Mouse (Mus musculus): ENCODE results near the gene Fam216a.
A peak's percentile ranks its signal among the peaks of the same experiment; 100 is the strongest.
"Not testable (repeated sequence)": the region's sequence is repeated elsewhere in the genome, so short reads cannot be mapped to it uniquely, and the experiment has no call there.

Fam216a gene

GRCm38 (mm10) chr5:122372192-122372769 lies at the start of gene Fam216a:
TSS of gene Fam216a (minus strand) at chr5:122372364.
- peak; percentile 100 for DNase-seq (ENCODE audit: low spot score in 2 of 2)

DNA sequence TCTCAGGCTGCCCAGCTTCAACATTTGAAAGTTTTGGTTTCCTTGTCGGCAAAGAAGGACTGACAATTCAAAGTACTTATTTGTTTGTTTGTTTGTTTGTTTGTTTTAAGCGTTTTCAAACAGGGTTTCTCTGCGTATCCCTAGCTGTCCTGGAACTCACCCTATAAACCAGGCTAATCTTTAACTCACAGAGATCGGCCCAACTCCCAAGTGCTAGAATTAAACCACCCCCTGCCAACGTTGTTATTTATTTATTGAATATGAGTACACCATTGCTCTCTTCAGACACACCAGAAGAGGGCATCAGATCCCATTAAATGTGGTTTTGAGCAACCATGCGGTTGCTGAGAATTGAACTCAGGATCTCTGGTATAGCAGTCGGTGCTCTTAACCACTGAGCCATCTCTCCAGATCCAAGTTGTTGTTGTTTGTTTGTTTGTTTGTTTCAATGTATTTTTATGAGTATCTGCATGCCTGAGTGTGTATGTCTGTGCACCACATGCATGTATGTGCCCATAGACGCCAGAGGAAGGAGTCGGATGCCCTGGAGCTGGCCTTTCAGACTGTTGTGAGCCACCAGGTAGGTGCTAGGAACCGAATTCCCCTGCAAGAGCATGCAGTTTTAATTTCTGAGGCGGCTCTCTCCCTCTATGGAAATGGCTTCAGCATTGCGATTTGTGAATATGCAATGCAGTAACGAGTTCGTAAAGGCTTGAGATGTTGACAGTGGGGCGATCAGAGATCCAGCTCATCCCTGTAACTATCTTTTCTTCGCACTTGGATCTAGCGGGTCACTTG lies 49.3 kb upstream of the Fam216a start, which contains the start of gene Anapc7:
Anapc7 (plus strand) TSS at position 423 of the 798 bp plus-strand sequence.
- DNase-seq (ENCODE audit: low spot score in 2 of 2): no peak

DNA sequence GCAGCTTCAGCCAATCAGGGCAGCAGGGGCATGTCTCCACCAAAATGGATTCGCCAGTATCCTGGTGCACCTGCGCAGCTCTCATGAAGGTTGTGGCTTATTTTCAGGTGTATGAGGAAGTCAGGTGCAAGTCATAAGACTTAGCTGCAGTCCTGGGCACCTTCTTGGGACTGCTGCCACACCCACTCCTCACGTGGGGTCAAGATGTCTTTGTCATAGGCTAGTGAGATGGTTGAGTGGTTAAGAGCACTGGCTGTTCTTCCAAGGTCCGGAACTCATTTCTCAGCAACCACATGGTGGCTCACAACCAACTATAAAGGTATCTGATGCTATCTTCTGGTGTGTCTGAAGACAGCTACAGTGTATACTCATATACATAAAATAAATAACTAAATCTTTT lies 48.5 kb upstream of the Fam216a start:
- DNase-seq (ENCODE audit: low spot score in 2 of 2): not testable (repeated sequence)

DNA sequence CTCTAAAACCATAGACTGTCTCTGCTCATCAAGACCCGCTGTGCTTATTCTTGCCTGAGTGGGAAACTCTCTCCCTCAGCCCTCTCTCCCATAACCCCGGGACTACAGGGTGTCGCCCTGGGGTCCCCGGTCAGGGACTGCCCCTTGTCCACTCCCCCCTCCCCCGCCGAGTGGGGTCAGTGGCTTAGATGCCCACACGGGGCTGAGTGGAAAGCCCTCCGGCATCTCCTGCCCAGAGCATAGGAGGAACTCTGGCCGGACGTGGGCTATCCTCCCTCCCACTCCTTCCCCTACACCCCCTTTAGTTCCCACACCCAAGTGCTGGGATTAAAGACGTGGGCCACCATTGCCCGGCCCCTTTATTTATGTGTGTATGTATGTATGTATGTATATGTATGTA lies 43.3 kb upstream of the Fam216a start:
- no peak for DNase-seq (ENCODE audit: low spot score in 2 of 2)

DNA sequence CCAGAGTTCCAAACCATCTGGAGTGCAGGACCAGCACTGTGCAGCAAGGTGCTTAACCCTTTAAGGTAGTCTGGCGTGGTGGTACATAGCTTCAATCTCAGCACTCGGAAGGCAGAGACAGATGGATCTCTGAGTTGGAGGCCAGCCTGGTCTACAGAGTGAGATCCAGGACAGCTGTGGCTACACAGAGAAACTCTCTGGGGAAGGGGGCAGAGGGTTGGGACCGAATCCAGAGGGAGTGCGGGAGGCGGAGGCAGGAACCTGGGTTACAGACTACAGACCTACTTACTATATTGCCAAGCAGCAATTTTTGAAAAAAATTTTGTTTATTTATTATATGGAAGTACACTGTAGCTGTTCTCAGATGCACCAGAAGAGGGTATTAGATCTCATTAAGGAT lies 42.2 kb upstream of the Fam216a start:
- no peak for DNase-seq (ENCODE audit: low spot score in 2 of 2)

DNA sequence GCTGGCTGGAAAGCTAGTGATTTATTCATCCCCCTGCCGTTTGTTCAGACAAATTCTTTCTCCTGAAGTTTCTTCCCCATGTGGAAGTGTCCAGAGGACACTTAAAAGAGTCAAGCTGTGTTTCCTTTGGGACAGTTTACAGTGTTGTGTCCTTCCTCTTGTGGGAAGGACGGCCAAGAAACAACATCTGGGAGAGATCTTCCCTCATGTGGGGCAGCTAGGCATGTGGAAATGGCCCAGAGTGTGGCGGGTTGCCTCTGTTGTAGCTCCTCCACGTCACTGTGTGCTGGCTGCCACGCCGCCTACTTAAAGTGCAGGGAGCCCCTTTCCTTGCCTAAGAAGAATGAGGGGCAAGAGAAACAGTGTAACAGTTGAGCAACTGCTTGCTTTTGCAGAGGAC lies 40.7 kb upstream of the Fam216a start:
- no peak for DNase-seq (ENCODE audit: low spot score in 2 of 2)

GRCm38 (mm10) chr5:122411892-122412291 lies 39.7 kb upstream of the Fam216a start:
- DNase-seq (ENCODE audit: low spot score in 2 of 2): no peak

- no peak for DNase-seq (ENCODE audit: low spot score in 2 of 2)
Observed at GRCm38 (mm10) chr5:122409692-122410645, 37.8 kb upstream of the Fam216a start.

GRCm38 (mm10) chr5:122405537-122405936 lies 33.4 kb upstream of the Fam216a start:
- no peak for DNase-seq (ENCODE audit: low spot score in 2 of 2)

DNA sequence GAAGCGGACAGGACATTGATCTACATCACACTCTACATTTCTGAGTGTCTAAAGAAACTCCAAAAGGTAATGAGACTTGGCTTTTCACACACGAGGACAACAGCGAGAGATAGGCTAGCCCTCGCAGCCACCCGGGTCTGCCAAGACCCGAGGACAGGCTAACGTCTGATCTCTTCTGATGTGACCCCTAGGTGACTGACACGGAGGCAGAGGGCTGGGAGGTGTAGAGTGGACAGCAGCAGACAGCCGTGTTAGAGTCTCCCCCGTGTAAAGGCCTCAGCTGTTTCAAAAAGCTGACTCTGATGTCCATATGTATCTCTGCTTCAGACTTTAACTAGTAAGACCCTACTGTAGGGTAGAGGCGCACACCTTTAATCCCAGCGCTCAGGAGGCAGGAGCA lies 31.2 kb upstream of the Fam216a start:
- no peak for DNase-seq (ENCODE audit: low spot score in 2 of 2)

DNA sequence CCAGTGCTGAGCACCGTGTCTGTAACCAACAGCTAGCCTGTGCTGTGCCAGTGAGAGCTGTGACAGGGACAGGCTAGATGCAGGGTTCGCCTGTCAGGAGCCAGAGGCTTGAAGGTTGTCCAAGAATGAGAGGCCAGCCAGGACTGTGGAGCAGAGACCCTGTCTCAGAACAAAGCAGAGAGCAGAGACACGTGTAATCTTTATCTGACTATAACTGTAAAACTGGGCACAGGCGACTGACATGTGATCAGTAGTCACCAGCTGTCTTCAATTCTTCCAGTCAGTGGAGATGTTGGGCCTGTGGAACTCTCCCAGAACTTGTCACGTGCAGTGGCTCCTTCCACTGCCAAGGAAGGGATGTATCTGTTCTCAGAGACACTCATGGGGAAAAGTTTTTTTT lies 30.6 kb upstream of the Fam216a start:
- DNase-seq (ENCODE audit: low spot score in 2 of 2): peak; percentile 81 to 90

- DNase-seq (ENCODE audit: low spot score in 2 of 2): no peak
Observed at GRCm38 (mm10) chr5:122402160-122402559, 30.0 kb upstream of the Fam216a start.

GRCm38 (mm10) chr5:122401303-122401640 lies 29.1 kb upstream of the Fam216a start:
- peak; percentile 67 to 78 for DNase-seq (ENCODE audit: low spot score in 2 of 2)

DNA sequence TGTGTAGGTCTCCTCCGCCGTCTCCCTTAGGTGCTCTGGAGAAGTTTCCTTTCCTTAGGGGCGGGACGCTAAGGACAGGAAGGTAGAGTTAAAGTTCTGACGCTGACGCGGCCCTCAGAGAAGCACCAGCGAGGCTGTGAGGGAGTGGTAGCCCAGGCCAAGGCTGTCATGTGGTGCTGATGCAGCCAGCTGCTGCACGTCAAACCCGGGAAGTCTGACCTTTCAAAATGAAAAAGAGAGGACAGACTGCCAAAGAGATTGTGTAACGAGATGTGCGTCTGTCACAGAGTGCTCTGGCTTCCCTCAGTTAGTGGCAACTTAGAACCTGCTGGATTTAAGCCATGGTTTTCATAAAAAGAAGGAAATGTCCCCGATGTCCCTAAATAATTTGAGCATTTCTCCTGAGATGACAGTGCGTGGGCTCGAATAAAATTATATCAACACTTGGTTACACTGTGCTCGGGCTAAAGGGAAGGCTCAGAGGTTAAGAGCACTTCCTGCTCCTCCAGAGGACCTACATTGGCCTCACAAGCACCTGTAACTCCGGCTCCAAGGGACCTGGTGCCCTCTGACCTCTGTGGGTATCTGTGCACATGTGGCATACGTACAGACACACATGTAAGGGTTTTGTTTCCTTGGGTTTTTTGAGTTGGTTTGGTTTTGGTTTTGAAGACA lies 28.6 kb upstream of the Fam216a start:
- no peak for DNase-seq (ENCODE audit: low spot score in 2 of 2)

GRCm38 (mm10) chr5:122399871-122400270 lies 27.7 kb upstream of the Fam216a start:
- no peak for DNase-seq (ENCODE audit: low spot score in 2 of 2)

GRCm38 (mm10) chr5:122397495-122397894 lies 25.3 kb upstream of the Fam216a start:
- no peak for DNase-seq (ENCODE audit: low spot score in 2 of 2)

- no peak for DNase-seq (ENCODE audit: low spot score in 2 of 2)
Observed at GRCm38 (mm10) chr5:122396791-122397190, 24.6 kb upstream of the Fam216a start.

DNA sequence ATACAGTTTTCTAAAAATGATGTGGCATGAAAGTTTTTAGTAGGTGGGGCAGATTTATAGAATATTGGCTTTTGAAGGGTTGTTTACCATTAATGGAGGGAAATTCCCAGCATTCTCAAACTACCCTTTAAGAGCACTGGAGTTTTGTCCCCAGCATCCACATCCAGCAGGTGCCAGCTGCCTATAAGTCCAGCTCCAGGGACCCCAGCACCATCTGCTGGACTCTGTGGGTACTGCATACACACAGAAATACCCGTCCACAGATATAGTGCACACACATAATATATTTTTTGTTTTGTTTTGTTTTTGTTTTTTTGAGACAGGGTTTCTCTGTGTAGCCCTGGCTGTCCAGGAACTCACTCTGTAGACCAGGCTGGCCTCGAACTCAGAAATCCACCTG lies 21.7 kb upstream of the Fam216a start:
- peak; percentile 79 to 80 for DNase-seq (ENCODE audit: low spot score in 2 of 2)

DNA sequence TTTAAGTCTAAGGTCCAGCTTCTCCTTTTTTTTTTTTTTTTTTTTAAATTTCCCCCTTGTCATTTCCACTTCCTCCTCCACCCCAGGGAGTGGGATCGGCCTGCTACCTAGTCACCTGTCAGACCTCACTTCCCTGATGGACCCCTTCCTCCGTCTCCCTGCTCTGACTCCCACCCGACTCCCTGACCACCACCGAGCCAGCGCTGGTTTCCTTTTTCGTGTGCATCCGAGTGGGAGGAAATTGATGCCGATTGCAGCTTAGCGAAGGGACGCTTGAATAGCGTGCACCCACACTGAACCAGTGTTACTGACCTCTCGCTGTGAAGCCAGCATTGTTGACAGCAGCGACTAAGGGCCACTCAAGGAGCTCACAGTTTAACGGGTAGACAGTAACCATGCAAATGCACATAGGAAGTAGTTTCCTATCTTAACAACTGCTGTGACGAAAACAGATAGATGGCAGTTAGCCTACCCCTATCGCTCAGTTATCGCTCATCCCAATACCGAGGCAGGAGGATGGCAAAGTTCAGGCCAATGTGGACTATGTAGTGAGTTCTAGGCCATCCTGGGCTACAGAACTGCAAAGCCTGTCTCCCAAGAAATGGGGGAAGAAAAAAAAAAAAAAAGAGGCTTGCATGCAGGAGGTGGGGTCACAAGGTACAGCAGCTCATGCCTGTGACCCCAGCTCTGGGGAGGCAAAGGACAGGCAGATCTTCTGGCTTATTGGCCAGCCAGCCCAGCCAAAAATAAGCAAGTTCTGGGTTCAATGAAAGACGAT lies 20.3 kb upstream of the Fam216a start:
- no peak for DNase-seq (ENCODE audit: low spot score in 2 of 2)

DNA sequence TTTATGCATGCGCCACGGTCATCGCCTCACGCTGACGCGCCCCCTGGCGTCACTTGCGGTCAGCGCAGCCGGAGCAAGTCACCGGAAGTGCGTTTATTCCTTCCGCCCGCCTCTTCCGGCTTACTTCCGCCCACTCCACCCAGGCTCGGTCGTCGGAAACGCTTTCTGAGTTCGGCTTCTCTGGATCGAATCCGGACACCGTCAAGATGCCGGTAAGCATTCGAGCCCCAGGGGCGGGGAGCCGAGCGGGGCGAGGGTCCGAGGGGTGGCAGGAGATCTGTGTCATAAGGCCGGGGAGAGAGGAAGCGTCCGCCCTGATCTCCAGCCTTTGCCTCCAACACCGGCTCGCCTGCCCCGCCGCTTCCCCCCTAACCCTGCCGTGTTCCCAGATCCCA lies 19.6 kb upstream of the Fam216a start, which contains the start of gene Arpc3:
Arpc3 (plus strand) TSS at position 93 of the 395 bp plus-strand sequence.
- DNase-seq (ENCODE audit: low spot score in 2 of 2): peak; percentile 94 to 95

Measured in right cerebral cortex, postnatal 10 days (tissue).